Mouse (Mus musculus): Measurements from ENCODE around the gene Lamtor1.

DNA sequence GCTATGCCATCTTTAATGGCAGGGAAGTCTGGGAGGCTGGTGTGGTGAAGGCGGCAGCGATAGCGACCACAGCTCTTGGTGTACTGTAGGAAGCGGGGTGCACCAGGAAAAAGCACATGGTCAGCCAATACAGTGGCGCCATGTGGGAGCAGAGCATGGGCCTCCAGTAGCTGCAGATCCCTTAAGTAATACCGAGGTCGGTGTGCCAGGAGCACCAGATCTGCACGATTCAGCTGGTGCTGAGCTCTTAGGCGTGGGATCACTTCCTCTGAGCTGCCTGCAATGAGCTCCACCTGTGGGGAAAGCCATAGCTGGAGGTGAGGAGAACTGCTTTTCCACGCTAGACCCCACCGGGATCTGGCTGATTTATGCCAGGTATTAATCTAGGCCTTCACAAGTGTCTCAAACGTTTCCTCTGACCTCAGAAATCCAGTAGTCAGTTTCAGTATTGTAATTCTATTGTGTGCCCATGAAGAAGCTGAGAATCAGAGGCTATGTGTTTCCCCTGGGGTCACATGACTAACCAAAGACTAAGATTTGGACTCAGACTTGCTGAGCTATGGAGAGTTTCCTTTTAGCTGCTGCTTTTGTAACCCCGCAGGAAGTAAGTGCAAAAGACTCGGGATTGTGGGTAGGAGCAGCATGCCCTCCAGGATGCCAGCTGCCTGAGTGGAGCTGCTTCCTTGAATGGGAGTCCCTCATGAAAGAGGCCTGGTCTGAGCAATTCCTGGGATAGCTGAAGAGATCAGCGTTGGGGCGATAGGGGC is 5.2 kb upstream of the Lamtor1 start:
- TF ChIP-seq SIN3A (IDR thresholded peaks at IDR 0.05; ENCODE audit: low read length) (no peak), TCF12 (IDR thresholded peaks at IDR 0.05; ENCODE audit: low read depth, low read length) (no peak)

Measured in CH12.LX (cell line).